Mouse (Mus musculus): Measurements from ENCODE around the gene Gm37419.

Gm37419 gene

DNA sequence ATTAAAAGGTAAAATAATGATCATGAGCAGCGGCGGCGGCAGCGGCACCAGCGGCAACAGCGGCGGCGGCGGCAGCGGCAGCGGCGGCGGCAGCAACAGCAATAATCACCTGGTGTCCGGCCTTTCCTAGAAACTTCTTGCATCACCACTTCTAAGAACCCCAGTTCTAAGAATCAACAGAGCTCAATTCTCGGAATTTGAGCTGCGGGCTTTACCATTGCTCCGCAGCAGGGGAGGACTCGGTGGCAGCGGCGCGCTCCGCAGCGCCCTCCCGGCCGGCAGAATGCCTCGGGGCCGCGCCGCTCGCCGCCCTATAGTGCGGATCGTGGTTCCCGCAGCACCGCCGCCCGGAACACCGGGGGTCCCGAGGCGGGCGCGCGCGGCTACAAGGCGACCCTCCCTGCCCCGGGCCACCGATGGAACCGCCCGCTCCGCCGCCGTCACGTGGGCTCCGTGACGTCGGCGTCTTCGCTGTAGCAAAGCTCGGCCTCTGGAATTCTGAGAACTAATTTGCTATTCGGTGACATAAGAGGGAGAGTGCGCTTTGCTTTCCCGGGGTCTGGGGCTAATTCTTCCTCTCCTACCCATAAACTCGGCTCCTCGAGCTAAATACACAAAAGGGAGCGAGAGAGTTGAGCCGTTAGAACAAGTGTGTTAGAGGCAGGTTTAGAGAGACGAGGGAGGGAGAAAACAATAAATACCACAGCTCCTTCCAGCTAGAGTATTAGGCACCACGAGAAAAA is at the start of gene Gm37419, which contains the start of gene Bcl6:
Gm37419 (plus strand) TSS at position 17 of the 743 bp plus-strand sequence.
Bcl6 (minus strand) TSS at position 387 of the 743 bp plus-strand sequence.
- in situ Hi-C loops (cut with MboI): loop anchor here (10.0 to 25.0 kb wide), 3 partner anchors 474 to 874 kb away; no protein-coding TSS in a partner anchor

DNA sequence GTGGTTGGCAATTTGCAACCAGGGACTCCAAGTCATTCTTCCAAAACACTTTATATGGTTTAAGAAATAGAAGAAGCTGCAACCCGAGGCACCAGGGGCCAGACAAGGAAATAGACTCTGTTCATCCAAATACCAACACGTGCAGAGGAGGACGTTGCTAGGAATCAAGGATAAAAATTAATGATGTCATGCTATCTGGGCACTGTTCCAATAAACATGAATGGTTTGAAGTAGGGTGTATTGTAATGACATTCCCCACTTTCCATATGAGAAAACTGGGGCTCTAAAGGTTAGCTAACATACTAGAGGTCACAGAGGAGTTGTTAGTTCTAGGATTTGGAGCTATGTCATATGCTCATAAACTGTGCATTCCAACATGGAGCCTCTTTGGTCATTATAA is 43.5 kb upstream of the Gm37419 start:
- in situ Hi-C loops (cut with MboI): no loop called here

DNA sequence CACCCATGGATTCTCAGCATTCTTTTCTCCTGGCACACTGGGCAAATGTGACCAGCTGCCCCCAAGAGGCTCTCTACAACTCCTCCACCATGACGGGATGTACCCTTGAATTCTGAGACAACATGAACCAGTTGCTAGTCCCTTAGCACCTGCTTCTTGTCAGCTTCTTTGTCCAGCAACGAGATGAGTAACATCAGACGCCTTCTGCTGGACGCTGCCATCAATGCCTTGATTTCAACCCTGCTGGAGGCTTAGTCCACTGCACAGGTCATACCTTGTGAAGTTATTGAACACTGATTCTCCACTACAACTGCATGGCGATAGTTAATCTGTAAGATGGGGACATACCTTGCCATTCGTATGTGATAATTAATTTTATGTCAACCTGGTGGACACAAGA is 40.6 kb upstream of the Gm37419 start:
- in situ Hi-C loops (cut with MboI): no loop called here

DNA sequence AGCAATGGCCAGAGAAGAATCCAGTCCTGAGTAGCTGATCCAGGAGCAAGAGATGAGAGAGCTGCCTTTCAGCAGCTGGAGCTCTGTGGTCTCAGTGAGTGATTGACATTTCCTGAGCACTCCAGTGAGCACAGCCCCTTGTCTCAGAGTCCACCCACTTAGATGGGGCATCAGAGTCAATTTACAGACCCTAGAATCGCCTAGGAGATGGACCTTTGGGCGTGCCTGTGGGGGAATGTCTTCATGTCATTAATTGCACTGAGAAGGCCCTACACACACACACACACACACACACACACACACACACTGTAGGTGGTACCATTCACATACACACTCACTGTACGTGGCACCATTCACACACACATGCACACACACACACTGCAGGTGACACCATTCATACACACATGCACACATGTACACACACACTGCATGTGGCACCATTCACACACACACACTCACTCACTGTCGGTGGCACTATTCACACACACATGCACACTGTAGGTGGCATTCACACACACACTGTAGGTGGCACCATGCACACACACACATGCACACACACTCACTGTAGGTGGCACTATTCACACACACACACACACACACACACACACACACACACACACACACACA is 36.1 kb upstream of the Gm37419 start:
- in situ Hi-C loops (cut with MboI): no loop called here

DNA sequence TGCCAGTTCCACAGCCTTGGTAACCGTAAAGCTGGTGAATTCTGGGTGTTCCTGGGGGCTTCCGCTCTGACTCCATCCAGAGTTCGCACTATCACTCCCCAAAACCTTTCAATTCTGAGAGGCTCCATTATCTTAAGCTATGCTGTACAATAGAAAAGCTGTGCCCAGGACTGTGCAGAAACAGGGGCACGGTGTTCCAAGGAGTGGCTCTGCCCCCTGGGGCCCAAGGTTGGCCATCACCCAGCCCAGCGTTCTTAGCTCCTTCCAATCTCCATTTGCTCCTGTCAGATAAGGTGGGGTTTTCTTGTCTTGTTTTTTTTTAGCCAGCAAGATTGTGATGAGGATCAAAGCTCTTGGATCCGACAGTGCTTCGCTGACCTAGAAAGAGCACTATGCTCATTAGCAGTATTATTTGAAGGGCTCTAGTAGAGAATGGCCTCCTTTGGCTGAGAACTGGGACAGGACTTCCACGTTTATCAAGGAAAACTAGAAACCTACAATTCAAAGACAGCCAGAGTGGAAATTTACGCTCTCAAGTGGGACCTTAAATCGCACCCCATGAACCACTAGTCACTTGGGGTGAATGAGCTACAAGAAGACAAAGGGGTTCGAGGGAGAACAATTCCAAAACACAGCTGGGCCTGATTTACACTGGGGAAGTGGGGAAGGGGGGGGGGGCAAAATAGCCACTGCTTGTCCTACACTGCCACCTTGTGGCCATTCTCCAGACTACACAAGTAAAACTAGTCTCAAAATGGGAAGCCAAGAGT is 34.9 kb upstream of the Gm37419 start:
- in situ Hi-C loops (cut with MboI): no loop called here

DNA sequence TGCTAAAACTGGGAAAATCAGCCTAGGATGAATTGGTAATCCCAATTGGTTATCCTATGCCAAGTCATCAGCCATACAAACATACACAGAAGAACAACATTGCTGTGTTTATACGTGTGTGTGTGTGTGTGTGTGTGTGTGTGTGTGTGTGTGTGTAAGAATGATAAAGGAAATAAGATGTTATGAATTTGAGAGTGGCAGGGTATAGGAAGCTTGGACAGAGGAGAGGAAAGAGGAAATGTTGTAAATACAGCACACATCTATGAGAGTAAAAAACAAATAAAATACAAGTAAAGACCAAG is 34.4 kb upstream of the Gm37419 start:
- in situ Hi-C loops (cut with MboI): no loop called here

DNA sequence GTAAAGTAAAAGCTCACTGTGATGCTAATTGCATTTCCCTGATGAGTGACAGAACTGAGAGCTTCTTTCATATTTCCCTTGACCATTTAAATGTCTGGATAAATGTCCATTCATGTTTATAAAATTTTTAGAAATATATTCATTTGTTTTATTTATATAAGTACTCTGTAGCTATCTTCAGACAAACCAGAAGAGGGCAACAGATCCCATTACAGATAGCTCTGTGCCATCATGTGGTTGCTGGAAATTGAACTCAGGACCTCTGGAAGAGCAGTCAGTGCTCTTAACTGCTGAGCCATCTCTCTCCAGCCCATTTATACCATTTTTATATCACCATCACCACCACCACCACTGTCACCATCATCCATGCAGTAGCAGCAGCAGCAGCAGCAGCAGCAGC is 29.3 kb upstream of the Gm37419 start:
- in situ Hi-C loops (cut with MboI): no loop called here

DNA sequence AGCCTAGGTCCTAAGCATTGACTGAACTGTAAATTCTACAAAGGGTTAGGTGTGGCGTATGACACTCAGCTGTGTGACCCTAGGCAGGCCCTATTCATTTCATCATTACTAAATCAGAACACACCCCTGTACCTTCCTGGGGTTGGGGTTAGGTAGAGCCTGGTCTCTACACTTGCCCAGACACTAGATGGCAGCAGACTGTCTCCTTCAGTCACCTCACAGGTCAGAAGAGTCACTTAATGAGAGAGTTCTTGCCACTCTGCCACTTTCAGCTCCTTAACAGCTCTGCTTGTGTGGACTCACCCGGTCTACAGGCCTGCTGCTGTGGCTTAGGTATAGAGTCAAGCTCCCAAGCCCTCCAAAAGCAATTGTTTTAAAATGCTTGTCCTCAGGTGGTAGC is 25.9 kb upstream of the Gm37419 start:
- in situ Hi-C loops (cut with MboI): loop anchor here (10.0 kb wide), 1 partner anchor 1392 kb away; no protein-coding TSS in a partner anchor

DNA sequence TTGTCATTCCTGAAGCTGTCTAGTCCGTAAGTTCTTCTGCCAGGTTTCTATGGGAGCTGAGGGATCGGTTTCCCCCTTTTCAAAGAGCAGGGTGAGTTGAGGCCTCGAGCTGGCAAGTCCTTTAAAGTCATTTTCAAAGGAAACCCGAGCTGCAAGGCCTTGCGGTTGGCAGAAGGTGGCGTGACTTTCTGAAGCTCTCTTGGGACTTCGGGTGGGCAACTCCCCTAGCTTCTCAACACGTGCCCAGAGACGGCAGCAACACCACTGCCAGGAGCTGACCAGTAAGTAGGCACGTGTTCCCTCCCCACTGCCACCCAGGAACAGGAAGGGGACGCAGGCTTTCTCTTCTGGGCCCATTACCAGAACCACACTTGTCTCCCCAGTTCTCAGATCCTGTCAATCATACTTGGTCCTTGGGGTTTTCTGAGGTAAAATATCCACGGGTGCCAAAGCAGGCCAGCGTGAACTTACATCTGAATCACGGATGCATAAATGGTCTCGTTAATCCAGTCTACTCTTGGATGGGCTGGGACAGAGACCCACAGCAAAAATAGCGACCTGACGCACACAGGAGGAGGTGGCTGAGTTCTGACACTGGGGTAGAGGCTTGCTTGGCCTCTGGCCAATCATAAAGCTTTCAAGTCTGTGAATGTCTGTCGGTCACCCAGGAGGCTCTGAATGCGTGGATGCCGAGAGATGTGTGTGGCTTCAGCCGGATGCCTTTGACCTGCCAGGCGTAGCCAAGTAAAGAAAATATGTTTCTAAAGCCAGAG is 24.2 kb upstream of the Gm37419 start:
- in situ Hi-C loops (cut with MboI): loop anchor here (10.0 kb wide), 1 partner anchor 1391 kb away; no protein-coding TSS in a partner anchor

DNA sequence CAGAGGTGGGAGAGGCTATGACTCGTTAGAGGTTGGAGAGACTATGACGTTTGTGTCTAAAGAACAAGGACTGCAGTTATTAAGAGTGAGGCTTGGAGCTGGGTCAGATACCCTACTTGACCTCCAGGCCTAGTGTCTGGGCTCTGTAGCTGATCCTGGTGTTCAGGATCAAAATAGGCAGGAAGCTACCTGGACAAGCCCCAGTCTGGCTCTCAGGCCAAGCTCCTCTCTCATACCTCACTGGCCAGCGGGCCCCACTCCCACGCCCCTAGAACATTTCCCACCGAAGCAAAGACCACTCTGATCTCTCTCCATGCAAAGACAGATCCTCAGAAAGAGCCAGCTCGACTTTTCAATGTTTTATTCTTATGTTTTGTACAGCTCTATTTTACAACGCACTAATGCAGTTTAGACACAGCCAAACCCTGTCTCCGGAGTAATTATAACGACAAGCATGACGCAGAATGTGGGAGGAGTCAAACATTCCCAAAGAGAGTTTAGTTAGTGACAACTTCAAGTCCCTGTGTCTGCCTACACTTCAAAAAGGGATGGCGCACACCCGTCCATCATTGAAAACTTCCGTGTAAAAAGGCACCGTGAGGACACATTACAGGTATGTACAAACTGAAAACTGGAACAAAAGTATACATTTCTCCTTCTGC is 23.4 kb upstream of the Gm37419 start:
- in situ Hi-C loops (cut with MboI): loop anchor here (10.0 kb wide), 1 partner anchor 1390 kb away; no protein-coding TSS in a partner anchor

DNA sequence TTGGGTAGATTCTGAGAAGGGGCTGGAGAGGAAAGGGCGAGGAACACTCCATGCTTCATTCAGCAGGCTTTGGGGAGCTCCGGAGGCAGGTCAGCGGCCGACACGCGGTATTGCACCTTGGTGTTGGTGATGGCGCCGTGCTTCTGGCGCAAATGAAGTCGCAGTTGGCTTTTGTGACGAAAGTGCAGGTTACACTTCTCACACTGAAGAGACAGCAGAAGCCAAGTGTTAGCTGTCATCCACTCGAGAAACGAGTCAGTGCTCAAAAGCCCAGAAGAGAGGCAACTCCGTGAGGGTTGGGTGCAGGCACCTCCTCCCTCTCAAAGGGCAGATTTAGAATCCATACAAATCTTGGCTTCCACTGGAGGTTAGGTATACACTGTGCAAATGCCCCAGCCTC is 22.2 kb upstream of the Gm37419 start:
- in situ Hi-C loops (cut with MboI): loop anchor here (10.0 kb wide), 1 partner anchor 1389 kb away; no protein-coding TSS in a partner anchor

DNA sequence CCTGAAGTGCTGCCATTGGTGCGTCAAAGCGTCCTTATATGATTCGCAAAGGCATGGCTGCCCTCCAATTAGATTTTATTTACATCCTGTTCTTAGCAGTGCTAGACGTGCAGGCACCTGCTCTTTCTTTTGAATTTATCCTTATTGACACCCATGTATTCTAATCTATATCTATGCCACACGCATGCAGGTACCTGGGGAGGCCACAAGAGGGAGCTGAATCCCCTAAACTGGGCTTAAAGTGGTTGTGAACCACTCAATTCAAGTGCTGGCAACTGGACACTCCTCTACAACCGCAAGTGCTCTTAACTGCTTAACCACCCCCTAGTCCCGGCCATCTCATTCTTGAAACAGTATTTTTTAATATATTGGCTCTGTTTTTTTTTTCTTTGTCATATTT is 21.0 kb upstream of the Gm37419 start:
- in situ Hi-C loops (cut with MboI): loop anchor here (10.0 kb wide), 1 partner anchor 1388 kb away; no protein-coding TSS in a partner anchor

DNA sequence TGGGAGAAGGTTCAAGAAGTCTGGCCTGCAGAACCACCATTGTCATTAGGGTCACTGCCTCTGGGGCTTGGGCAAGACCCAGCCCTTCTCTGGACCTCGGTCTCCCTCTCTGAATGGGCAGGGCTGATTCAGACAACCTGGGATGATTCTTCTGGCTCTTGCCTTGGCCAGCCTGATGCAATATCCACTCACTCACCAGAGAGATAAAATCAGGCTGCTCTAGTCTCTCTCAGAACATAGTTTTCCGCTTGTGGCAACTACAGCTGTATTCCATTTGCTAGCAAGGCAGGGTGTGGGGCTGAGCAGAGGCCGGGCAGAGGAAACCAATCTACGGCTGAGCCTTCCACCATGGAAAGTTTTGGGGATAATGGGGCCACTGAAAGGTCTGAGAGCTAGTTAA is 19.4 kb upstream of the Gm37419 start:
- in situ Hi-C loops (cut with MboI): loop anchor here (10.0 kb wide), 1 partner anchor 1386 kb away; no protein-coding TSS in a partner anchor

DNA sequence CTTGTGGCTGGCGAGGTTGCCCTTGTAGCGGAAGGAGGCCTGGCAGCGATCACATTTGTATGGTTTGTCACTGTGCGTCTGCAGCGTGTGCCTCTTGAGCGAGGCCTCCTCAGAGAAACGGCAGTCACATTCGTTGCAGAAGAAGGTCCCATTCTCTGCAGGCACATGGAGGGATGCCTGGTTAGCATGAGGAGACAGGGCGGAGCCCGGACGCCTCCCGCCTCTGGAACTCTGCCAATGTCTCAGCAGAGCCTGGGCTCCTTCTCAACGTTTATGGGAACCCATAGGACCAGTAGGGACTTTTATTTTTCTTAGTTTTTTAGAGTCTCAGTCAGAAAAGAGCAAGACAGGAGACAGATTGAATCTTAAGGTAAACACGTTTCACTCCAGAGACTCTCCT is 18.4 kb upstream of the Gm37419 start:
- in situ Hi-C loops (cut with MboI): loop anchor here (5.0 to 10.0 kb wide), 2 partner anchors 1297 to 1385 kb away; no protein-coding TSS in a partner anchor

DNA sequence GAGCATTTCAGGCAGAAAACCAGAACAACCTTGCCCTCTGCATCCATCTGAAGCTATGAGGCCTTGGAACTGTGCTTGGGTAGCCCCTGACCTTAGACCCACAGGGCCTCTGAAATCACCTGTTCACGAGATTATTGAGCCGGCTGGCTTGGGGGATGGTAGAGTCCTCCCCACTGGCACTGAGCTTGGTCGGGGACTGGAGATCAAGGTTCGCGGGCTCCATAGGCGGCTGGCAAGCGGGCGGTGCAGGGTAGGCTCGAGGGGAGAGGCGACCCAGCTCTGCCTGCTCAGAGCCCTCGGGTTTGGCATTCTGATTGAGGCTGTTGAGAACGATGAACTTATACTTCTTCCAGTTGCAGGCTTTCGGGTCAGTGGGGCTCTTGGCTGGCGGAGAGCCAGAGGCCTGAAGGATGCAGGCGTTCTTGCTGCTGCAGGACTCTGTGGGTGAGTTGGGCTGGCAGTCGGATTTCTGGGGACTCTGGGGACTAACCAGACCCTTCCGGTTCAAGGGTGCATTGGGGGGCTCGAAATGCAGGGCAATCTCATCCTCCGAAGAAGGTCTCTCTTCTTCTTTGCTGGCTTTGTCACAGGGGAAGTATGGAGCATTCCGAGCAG is 16.0 kb upstream of the Gm37419 start:
- in situ Hi-C loops (cut with MboI): loop anchor here (5.0 kb wide), 1 partner anchor 1295 kb away; no protein-coding TSS in a partner anchor

DNA sequence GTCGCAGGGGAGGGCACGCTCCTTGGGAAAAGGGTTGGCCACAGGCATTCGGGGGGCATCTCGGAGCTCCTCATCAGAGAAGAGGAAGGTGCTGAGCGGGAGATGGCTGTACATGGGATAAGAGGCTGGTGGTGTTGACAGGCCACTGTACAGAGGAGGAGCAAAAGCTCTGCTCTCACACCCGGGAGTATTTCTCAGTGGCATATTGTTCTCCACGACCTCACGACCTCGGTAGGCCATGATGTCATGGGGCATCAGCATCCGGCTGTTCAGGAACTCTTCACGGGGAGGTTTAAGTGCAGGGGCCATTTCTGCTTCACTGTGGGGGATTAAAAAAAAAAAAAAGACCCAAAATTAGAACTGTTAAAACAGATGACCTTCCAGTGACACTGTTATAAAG is 15.4 kb upstream of the Gm37419 start:
- in situ Hi-C loops (cut with MboI): loop anchor here (5.0 kb wide), 1 partner anchor 1294 kb away; no protein-coding TSS in a partner anchor

DNA sequence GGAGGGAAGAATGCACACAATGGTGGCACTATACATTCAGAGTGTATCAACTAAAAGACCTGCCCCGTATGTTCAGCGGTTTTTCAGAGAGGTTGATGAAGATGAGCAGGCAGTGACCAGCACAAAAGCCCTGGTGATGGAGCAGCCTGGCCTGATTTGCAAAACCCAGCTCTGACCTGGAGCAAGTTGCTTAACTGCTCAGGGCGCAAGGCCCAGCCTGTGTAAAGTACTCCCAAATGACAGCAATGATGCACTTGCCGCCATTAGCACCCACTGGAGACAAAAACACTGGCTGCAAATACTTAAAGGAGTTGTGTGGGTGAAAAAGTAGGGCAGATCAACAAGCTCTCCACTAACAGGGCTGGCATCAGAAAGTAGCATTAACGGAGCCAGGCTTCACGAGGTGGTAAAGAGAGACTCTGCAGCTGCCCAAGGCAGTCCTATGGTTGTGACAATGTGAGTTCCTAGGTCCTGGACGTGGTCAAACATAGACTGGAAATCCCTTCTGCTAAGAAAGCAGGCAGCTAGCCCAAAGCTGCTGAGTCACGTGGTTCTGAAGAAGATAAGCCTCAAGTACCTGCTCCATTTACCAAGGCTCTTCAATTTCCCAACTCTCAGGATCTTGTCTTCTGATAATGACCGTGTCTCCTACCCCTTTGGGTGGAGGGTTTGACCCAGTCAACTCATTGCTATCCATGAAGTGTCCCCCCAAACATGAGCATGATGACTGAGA is 14.5 kb upstream of the Gm37419 start:
- in situ Hi-C loops (cut with MboI): loop anchor here (5.0 kb wide), 1 partner anchor 1294 kb away; no protein-coding TSS in a partner anchor

DNA sequence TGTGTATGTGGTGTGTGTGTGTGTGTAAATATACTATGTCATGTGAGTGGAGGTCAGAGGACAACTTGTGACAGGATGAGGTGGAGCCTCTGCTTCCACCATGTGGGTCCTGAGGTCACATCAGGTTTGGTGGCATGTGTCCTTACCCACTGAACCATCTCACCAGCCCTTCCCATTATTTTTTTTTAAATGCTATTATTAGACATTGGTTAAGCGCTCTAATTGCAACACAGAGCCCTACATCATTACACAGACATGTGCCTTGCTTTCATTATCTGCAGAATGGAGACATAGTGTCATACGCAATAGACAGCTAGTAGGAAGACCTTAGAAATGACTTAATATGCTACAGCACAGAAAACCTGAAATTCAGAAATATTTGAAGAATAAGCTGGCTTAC is 12.1 kb upstream of the Gm37419 start:
- in situ Hi-C loops (cut with MboI): loop anchor here (25.0 kb wide), 2 partner anchors 486 to 886 kb away; no protein-coding TSS in a partner anchor

DNA sequence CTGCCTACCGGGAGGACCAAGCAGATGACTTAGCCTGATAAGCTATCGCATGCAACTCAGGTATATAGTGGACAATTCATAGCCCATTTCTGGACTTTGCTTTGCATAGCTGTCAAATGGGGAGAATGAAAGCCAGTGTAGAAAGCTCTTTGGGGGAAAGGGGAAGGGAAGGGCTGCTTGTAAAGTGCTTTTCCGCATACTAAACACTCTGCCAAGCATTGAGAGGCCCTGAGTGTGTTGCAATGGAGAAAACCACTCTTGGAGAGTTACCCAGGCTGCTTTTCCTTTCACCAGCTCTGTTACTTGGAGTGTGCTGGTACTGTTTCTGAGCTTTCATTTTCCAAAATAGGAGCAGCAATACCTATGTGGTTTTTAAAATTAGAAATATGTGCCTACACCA is 10.6 kb upstream of the Gm37419 start:
- in situ Hi-C loops (cut with MboI): loop anchor here (25.0 kb wide), 2 partner anchors 485 to 885 kb away; no protein-coding TSS in a partner anchor
